8 mouse cellular contexts compared by ENCODE assay signal in the genomic region with DNA sequence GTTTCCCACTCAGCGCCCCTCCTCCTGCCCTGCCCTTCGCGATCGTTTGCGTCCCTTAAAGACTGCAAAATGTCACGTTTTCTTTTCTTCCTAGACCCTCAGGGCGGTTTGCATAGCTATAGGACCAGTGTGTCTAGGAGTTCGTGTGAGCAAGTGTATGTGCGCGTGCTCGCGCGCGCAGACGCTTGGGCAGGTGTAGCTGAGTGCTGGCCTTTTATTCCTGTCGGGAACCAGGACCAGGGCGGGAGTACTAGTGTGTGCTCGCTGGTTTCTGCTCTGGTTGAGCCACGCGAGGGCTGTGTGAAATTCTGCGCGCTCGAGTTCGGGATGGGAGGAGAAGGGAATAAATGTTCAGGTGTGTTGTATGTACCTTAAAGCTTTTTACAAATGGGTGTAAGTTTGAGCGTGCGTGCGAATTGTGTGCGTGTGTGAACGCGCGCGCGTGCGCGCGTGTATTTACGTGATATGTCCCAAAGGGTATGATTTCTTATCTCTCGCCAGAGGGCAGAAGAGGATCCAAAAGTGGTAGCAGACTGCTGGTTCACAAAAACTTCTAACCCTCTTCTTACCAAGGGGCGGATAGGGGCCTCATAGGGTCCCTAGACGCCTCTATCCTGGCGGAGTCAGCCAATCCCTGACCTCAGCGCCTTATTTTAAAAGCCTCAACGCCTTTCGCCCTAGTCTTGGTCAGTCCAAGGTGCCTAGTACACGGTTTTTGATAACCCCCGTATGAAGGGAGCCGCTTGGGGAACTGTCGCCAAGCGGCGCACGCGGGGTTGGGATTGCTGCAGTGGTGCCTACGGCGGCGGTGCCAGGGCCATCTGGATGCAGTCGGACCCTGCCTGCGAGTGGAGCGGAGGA. TPM values are rescaled to one million over a fixed set of nuclear protein-coding genes. Genes with fewer than 3 reads are reported as not detected.
A peak's percentile ranks its signal among the peaks of the same experiment; 100 is the strongest.
DNase-seq lines count a peak whose midpoint lies in the region; ATAC-seq and TF ChIP-seq lines count a peak whose summit lies in the region.

No protein-coding gene starts in this region.

- H3K9ac ChIP-seq in forebrain, embryonic 16.5 days (replicated peaks; ENCODE audit: low read depth, low read length): peak overlapping the region; percentile 50
- no peak overlapping the region for H3K9ac ChIP-seq in intestine, postnatal 0 days (ENCODE audit: low read depth, low read length)
- H3K9ac ChIP-seq in liver, postnatal 0 days (replicated peaks): peak overlapping the region; percentile 26
- H3K9ac ChIP-seq in neural tube, embryonic 11.5 days (ENCODE audit: low read length): no peak overlapping the region; the same call in 1 of the 2 replicates

- peak overlapping the region; percentile 91 for H3K27ac ChIP-seq in forebrain, embryonic 16.5 days (ENCODE audit: low read length)
- H3K27ac ChIP-seq in intestine, postnatal 0 days (ENCODE audit: low read depth, low read length): no peak overlapping the region
- no peak overlapping the region for H3K27ac ChIP-seq in liver, postnatal 0 days (ENCODE audit: low read depth)
- no peak overlapping the region for H3K27ac ChIP-seq in neural tube, embryonic 11.5 days (ENCODE audit: low read depth, low read length)

- ATAC-seq in forebrain, embryonic 16.5 days: peak; percentile 16
- 0 out of 2 replicates have a peak, but pooled peaks have one; percentile 31 for ATAC-seq in intestine, postnatal 0 days
- no peak for ATAC-seq in liver, postnatal 0 days
- ATAC-seq in neural tube, embryonic 11.5 days (ENCODE audit: insufficient read depth, low FRiP score, low TSS enrichment): 0 out of 2 replicates have a peak, but pooled peaks have one; percentile 24

- no peaks in the 10 kb centered on the region for H3K9me3 ChIP-seq in forebrain, embryonic 16.5 days (ENCODE audit: control insufficient read depth, low read length)
- H3K9me3 ChIP-seq in intestine, postnatal 0 days (ENCODE audit: control insufficient read depth): no peaks in the 10 kb centered on the region
- no peaks in the 10 kb centered on the region for H3K9me3 ChIP-seq in liver, postnatal 0 days (ENCODE audit: low read length)
- H3K9me3 ChIP-seq in neural tube, embryonic 11.5 days (ENCODE audit: control insufficient read depth, low read length): no peaks in the 10 kb centered on the region

- H3K27me3 ChIP-seq in forebrain, embryonic 16.5 days (replicated peaks; ENCODE audit: control insufficient read depth, insufficient read depth, low read length): peaks cover 19% of the 10 kb centered on the region
- peaks cover 60% of the 10 kb centered on the region for H3K27me3 ChIP-seq in intestine, postnatal 0 days (replicated peaks; ENCODE audit: control insufficient read depth, insufficient read depth, low read length)
- H3K27me3 ChIP-seq in liver, postnatal 0 days (ENCODE audit: insufficient read depth, low read length): peaks cover 70% of the 10 kb centered on the region
- peaks cover 71% of the 10 kb centered on the region for H3K27me3 ChIP-seq in neural tube, embryonic 11.5 days (ENCODE audit: control insufficient read depth, insufficient read depth, low read length)

- H3K4me1 ChIP-seq in forebrain, embryonic 16.5 days (replicated peaks; ENCODE audit: control insufficient read depth, insufficient read depth, low read length): peaks cover 39% of the 10 kb centered on the region
- H3K4me1 ChIP-seq in intestine, postnatal 0 days (replicated peaks; ENCODE audit: control insufficient read depth, insufficient read depth, low read length): peaks cover 11% of the 10 kb centered on the region; the same call in 1 of the 2 replicates
- peaks cover 34% of the 10 kb centered on the region for H3K4me1 ChIP-seq in liver, postnatal 0 days (ENCODE audit: insufficient read depth)
- peaks cover 19% of the 10 kb centered on the region for H3K4me1 ChIP-seq in neural tube, embryonic 11.5 days (ENCODE audit: control insufficient read depth, insufficient read depth, low read length)

- under 1% methylated on average over 58 of the region's 58 CpGs for WGBS in forebrain, embryonic 16.5 days
- WGBS in intestine, postnatal 0 days: under 1% methylated on average over 58 of the region's 58 CpGs
- WGBS in liver, postnatal 0 days (ENCODE audit: insufficient replicate concordance): 1% methylated on average over 58 of the region's 58 CpGs
- WGBS in neural tube, embryonic 11.5 days: under 1% methylated on average over 58 of the region's 58 CpGs

- TF ChIP-seq EP300 in liver, postnatal 0 days (IDR thresholded peaks at IDR 0.05; ENCODE audit: low read depth): no peak

- TF ChIP-seq CTCF in intestine, postnatal 0 days (IDR thresholded peaks at IDR 0.05; ENCODE audit: low read depth): peak; percentile 39
- TF ChIP-seq CTCF in liver, postnatal 0 days (IDR thresholded peaks at IDR 0.05; ENCODE audit: low read depth): peak; percentile 35; the same call in 1 of the 2 replicates

- no peaks in the 10 kb centered on the region for H3K36me3 ChIP-seq in forebrain, embryonic 16.5 days (ENCODE audit: control insufficient read depth, insufficient read depth)
- H3K36me3 ChIP-seq in intestine, postnatal 0 days (ENCODE audit: control insufficient read depth, insufficient read depth): no peaks in the 10 kb centered on the region
- H3K36me3 ChIP-seq in liver, postnatal 0 days (replicated peaks; ENCODE audit: insufficient read depth, low read length): no peaks in the 10 kb centered on the region
- no peaks in the 10 kb centered on the region for H3K36me3 ChIP-seq in neural tube, embryonic 11.5 days (ENCODE audit: control insufficient read depth, insufficient read depth, low read length)

- H3K4me3 ChIP-seq in forebrain, embryonic 16.5 days (replicated peaks; ENCODE audit: low read length): peak overlapping the region; percentile 71
- peak overlapping the region; percentile 52 for H3K4me3 ChIP-seq in intestine, postnatal 0 days (ENCODE audit: low read depth, low read length)
- H3K4me3 ChIP-seq in liver, postnatal 0 days (ENCODE audit: low read depth, low read length): peak overlapping the region; percentile 42
- H3K4me3 ChIP-seq in neural tube, embryonic 11.5 days (ENCODE audit: low read depth, low read length): peak overlapping the region; percentile 56

- peak; percentile 49 to 69 for DNase-seq in heart, adult 18-20 months
- DNase-seq in heart, postnatal 4 days: no peak
- DNase-seq in adrenal gland, postnatal 10 days: peak; percentile 27
- peak; percentile 33 for DNase-seq in liver, postnatal 0 days
- peak; percentile 57 for DNase-seq in neural tube, embryonic 11.5 days (ENCODE audit: low spot score)
- DNase-seq in yolk sac, embryonic 10.5 days (ENCODE audit: low spot score): no peak

- peak overlapping the region; percentile 86 for H3K4me2 ChIP-seq in forebrain, embryonic 16.5 days (ENCODE audit: low read length)
- peak overlapping the region; percentile 87 for H3K4me2 ChIP-seq in intestine, postnatal 0 days (replicated peaks; ENCODE audit: low read depth)
- H3K4me2 ChIP-seq in liver, postnatal 0 days (ENCODE audit: low read depth, low read length): peak overlapping the region; percentile 74
- H3K4me2 ChIP-seq in neural tube, embryonic 11.5 days (ENCODE audit: low read depth): peak overlapping the region; percentile 76

RNA-seq across cellular contexts. Expression of a gene that starts 1.1 kb away (rescaled TPM):
- 1 to 10 TPM; 3.0 to 3.5 TPM for total RNA-seq in heart, adult 18-20 months (2021)
- total RNA-seq in heart, postnatal 4 days (2021): 1 to 10 TPM; 3.2 to 4.1 TPM
- total RNA-seq in adrenal gland, postnatal 10 days (2021): 1 to 10 TPM; 1.3 to 2.1 TPM
- 9.8 and 11.4 TPM in 2 replicates for polyA plus RNA-seq in forebrain, embryonic 16.5 days (2015; fragmentation: Nextera tagmentation; extraction: Ambion mirVana)
- polyA plus RNA-seq in intestine, postnatal 0 days (2015; fragmentation: Nextera tagmentation; extraction: Ambion mirVana): 0.98 and 1.0 TPM in 2 replicates
- polyA plus RNA-seq in liver, postnatal 0 days (2015; fragmentation: Nextera tagmentation; extraction: Ambion mirVana): 0.14 and 0.31 TPM in 2 replicates
- polyA plus RNA-seq in neural tube, embryonic 11.5 days (2014; fragmentation: Nextera tagmentation; extraction: Ambion mirVana): 7.2 TPM in 2 replicates

RNA-seq across cellular contexts. Expression of a gene that starts 48.7 kb away (rescaled TPM):
- 10 to 100 TPM; 65.4 to 72.8 TPM for total RNA-seq in heart, adult 18-20 months (2021)
- 10 to 100 TPM; 44.1 to 52.6 TPM for total RNA-seq in heart, postnatal 4 days (2021)
- 10 to 100 TPM; 56.3 to 69.7 TPM for total RNA-seq in adrenal gland, postnatal 10 days (2021)
- polyA plus RNA-seq in forebrain, embryonic 16.5 days (2015; fragmentation: Nextera tagmentation; extraction: Ambion mirVana): 6.6 and 7.2 TPM in 2 replicates
- polyA plus RNA-seq in intestine, postnatal 0 days (2015; fragmentation: Nextera tagmentation; extraction: Ambion mirVana): 42.5 and 48.0 TPM in 2 replicates
- 45.5 and 48.5 TPM in 2 replicates for polyA plus RNA-seq in liver, postnatal 0 days (2015; fragmentation: Nextera tagmentation; extraction: Ambion mirVana)
- polyA plus RNA-seq in neural tube, embryonic 11.5 days (2014; fragmentation: Nextera tagmentation; extraction: Ambion mirVana): 23.1 and 25.4 TPM in 2 replicates

RNA-seq across cellular contexts. Expression of a gene that starts 49.0 kb away (rescaled TPM):
- 1 to 10 TPM; 2.6 to 3.3 TPM for total RNA-seq in heart, adult 18-20 months (2021)
- total RNA-seq in heart, postnatal 4 days (2021): 1 to 10 TPM; 2.1 to 2.7 TPM
- total RNA-seq in adrenal gland, postnatal 10 days (2021): 1 to 10 TPM; 7.9 to 8.0 TPM
- polyA plus RNA-seq in forebrain, embryonic 16.5 days (2015; fragmentation: Nextera tagmentation; extraction: Ambion mirVana): 2.6 and 3.1 TPM in 2 replicates
- 3.6 and 4.1 TPM in 2 replicates for polyA plus RNA-seq in intestine, postnatal 0 days (2015; fragmentation: Nextera tagmentation; extraction: Ambion mirVana)
- 67.8 and 74.2 TPM in 2 replicates for polyA plus RNA-seq in liver, postnatal 0 days (2015; fragmentation: Nextera tagmentation; extraction: Ambion mirVana)
- polyA plus RNA-seq in neural tube, embryonic 11.5 days (2014; fragmentation: Nextera tagmentation; extraction: Ambion mirVana): 17.8 and 19.1 TPM in 2 replicates

Comparison
In these comparisons a context has a peak if more than half of its experiments do, and no peak if none do; other contexts are left out.
1. DNase-seq: peak in heart, adult 18-20 months (2 of 2), adrenal gland, postnatal 10 days (single experiment), liver, postnatal 0 days (single experiment) and neural tube, embryonic 11.5 days (single experiment); none in heart, postnatal 4 days (single experiment) and yolk sac, embryonic 10.5 days (single experiment).
2. H3K9ac ChIP-seq: peak in forebrain, embryonic 16.5 days (single experiment) and liver, postnatal 0 days (single experiment); none in intestine, postnatal 0 days (single experiment) and neural tube, embryonic 11.5 days (single experiment).
3. Peak in every context shown above with its lines, with median percentiles within 50 percentile points of each other: H3K4me2 ChIP-seq and H3K4me3 ChIP-seq.